Mouse (Mus musculus) urinary bladder, postnatal 4 days (tissue): ENCODE measurements around the gene Adamtsl5.

Experiments used
- DNase-seq, 2 experiments: peaks; one replicate each; pipeline ENCODE4 v3.0.0; 2021 to 2022; ENCODE audit warnings: low spot score in 2 of 2

Adamtsl5 gene

GRCm38 (mm10) chr10:80321014-80321669, 27.1 kb downstream of the Adamtsl5 start:
- no peak for DNase-seq

- peak; percentile 83 to 92 for DNase-seq
Measured at GRCm38 (mm10) chr10:80320340-80320760, 27.9 kb downstream of the Adamtsl5 start, which contains the start of gene 2310011J03Rik. Gene 2310011J03Rik (minus strand): TSS chr10:80320537.

GRCm38 (mm10) chr10:80317011-80317410, 31.2 kb downstream of the Adamtsl5 start:
- DNase-seq: no peak

- no peak for DNase-seq
Measured at GRCm38 (mm10) chr10:80316359-80316781, 31.8 kb downstream of the Adamtsl5 start.

- no peak for DNase-seq
Measured at GRCm38 (mm10) chr10:80315315-80315714, 32.9 kb downstream of the Adamtsl5 start.

- DNase-seq: no peak
Measured at GRCm38 (mm10) chr10:80314494-80315001, 33.7 kb downstream of the Adamtsl5 start.

- DNase-seq: no peak
Measured at GRCm38 (mm10) chr10:80313627-80314201, 34.5 kb downstream of the Adamtsl5 start.

- no peak for DNase-seq
Measured at GRCm38 (mm10) chr10:80312586-80313504, 35.4 kb downstream of the Adamtsl5 start.

- no peak for DNase-seq
Measured at GRCm38 (mm10) chr10:80311560-80311959, 36.7 kb downstream of the Adamtsl5 start.

- DNase-seq: no peak
Measured at GRCm38 (mm10) chr10:80304862-80305261, 43.4 kb downstream of the Adamtsl5 start.

GRCm38 (mm10) chr10:80304458-80304857, 43.8 kb downstream of the Adamtsl5 start:
- DNase-seq: no peak

- DNase-seq: peak; percentile 72 to 75
Measured at GRCm38 (mm10) chr10:80302471-80302881, 45.7 kb downstream of the Adamtsl5 start.

- DNase-seq: no peak
Measured at GRCm38 (mm10) chr10:80302082-80302355, 46.2 kb downstream of the Adamtsl5 start.

- no peak for DNase-seq
Measured at GRCm38 (mm10) chr10:80301256-80302081, 46.7 kb downstream of the Adamtsl5 start.

- no peak for DNase-seq
Measured at GRCm38 (mm10) chr10:80300672-80301181, 47.5 kb downstream of the Adamtsl5 start.

GRCm38 (mm10) chr10:80299824-80300223, 48.4 kb downstream of the Adamtsl5 start:
- no peak for DNase-seq

- no peak for DNase-seq
Measured at GRCm38 (mm10) chr10:80299301-80299700, 48.9 kb downstream of the Adamtsl5 start.

GRCm38 (mm10) chr10:80298571-80299281, 49.5 kb downstream of the Adamtsl5 start:
- DNase-seq: no peak

- DNase-seq: no peak
Measured at GRCm38 (mm10) chr10:80297526-80298133, 50.6 kb downstream of the Adamtsl5 start.

- no peak for DNase-seq
Measured at GRCm38 (mm10) chr10:80296824-80297223, 51.4 kb downstream of the Adamtsl5 start.
